Mouse (Mus musculus) lung, postnatal 0 days (tissue): ENCODE data around the gene Cd70.

ENCODE experiments used
- CTCF ChIP-seq: IDR thresholded peaks from 2 replicates; pipeline ENCODE4 v1.5.1; 2016; ENCODE audit warnings: antibody characterized with exemption, mild to moderate bottlenecking
- EP300 ChIP-seq: IDR thresholded peaks from 2 replicates; pipeline ENCODE4 v1.6.1; 2016; ENCODE audit warnings: antibody characterized with exemption, mild to moderate bottlenecking, control low read depth

DNA sequence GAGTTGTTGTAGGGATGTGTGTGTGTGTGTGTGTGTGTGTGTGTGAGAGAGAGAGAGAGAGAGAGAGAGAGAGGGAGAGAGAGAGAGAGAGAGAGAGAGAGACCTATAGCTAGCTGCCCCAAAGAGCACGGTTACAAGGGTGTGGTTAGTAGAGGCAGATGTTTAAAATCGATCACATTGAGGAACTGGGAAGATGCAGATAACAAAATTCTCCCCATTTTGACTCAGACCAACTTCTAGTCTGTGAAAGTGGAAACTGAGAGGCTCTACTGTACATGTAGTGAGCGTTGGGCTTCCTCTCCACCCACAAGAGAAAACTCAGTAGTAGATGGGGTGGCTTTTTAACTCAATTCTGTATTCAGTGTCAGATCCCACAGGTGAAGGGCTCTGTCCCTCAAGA is 9.9 kb downstream of the Cd70 start:
- TF ChIP-seq CTCF, result no peak
- TF ChIP-seq EP300, result no peak
